Mouse (Mus musculus) thymus, postnatal 10 days (tissue): ENCODE results near the gene Hrh3.

Experiments
- DNase-seq, 2 experiments: peaks; one replicate each; pipeline ENCODE4 v3.0.0; 2021; ENCODE audit warnings: low spot score in 2 of 2

Gene Hrh3

GRCm38 (mm10) chr2:180105441-180106190 is 1.3 kb upstream of the Hrh3 start:
- no peak for DNase-seq

- no peak for DNase-seq
These were observed 530 bp upstream of the Hrh3 start for GRCm38 (mm10) chr2:180104659-180105377.

- DNase-seq: no peak
These were observed 924 bp downstream of the Hrh3 start for GRCm38 (mm10) chr2:180103151-180103977.

- DNase-seq: peak; percentile 82 to 84
These were observed 4.8 kb downstream of the Hrh3 start for GRCm38 (mm10) chr2:180099529-180099928.

GRCm38 (mm10) chr2:180098167-180098566 is 6.1 kb downstream of the Hrh3 start:
- DNase-seq: no peak

- no peak for DNase-seq
These were observed 6.7 kb downstream of the Hrh3 start for GRCm38 (mm10) chr2:180097585-180097984.

- peak; percentile 90 to 91 for DNase-seq
These were observed 8.6 kb downstream of the Hrh3 start for GRCm38 (mm10) chr2:180095711-180096110.

GRCm38 (mm10) chr2:180090285-180090684 is 14.0 kb downstream of the Hrh3 start:
- no peak for DNase-seq

GRCm38 (mm10) chr2:180087472-180087871 is 16.8 kb downstream of the Hrh3 start:
- DNase-seq: no peak

- no peak for DNase-seq
These were observed 17.7 kb downstream of the Hrh3 start for GRCm38 (mm10) chr2:180086637-180087027.

- DNase-seq: no peak
These were observed 18.2 kb downstream of the Hrh3 start for GRCm38 (mm10) chr2:180085926-180086636.

GRCm38 (mm10) chr2:180084565-180084964 is 19.7 kb downstream of the Hrh3 start:
- no peak for DNase-seq

GRCm38 (mm10) chr2:180083063-180083462 is 21.2 kb downstream of the Hrh3 start:
- no peak for DNase-seq

GRCm38 (mm10) chr2:180080680-180081079 is 23.6 kb downstream of the Hrh3 start:
- no peak for DNase-seq

GRCm38 (mm10) chr2:180077622-180078021 is 26.7 kb downstream of the Hrh3 start:
- no peak for DNase-seq

GRCm38 (mm10) chr2:180072886-180073285 is 31.4 kb downstream of the Hrh3 start:
- DNase-seq: peak in 1 of 2 experiments; percentile 44

GRCm38 (mm10) chr2:180071671-180072070 is 32.6 kb downstream of the Hrh3 start:
- no peak for DNase-seq

GRCm38 (mm10) chr2:180070481-180071453 is 33.5 kb downstream of the Hrh3 start, which contains the start of gene Mtg2:
Mtg2 (plus strand) TSS chr2:180070588.
- DNase-seq: peak; percentile 89 to 93

- DNase-seq: no peak
These were observed 34.4 kb downstream of the Hrh3 start for GRCm38 (mm10) chr2:180069770-180070480.
